Mouse (Mus musculus): ENCODE measurements around the gene Tm4sf1. TPM values are rescaled to one million over a fixed set of nuclear protein-coding genes. Genes with fewer than 3 reads are reported as not detected.
A peak's percentile ranks its signal among the peaks of the same experiment; 100 is the strongest.

Gene Tm4sf1
- 10 to 100 TPM; 64.0 to 65.0 TPM for total RNA-seq (2021)
- long read RNA-seq, experiment 1, transcript Tm4sf1-202 (5 exons, 2,855 nt), result major isoform, 28 of 35 reads
- long read RNA-seq, experiment 1, partial matches to known transcripts, result 4 of 35 reads
- long read RNA-seq, experiment 1, other reads (novel, unspliced or antisense), result 2 of 35 reads
- long read RNA-seq, experiment 2, transcript Tm4sf1-202 (5 exons, 2,855 nt), result major isoform, 47 of 53 reads
- long read RNA-seq, experiment 2, partial matches to known transcripts, result 6 of 53 reads
- long read RNA-seq, experiment 2, other reads (novel, unspliced or antisense), result 0 of 53 reads

DNA sequence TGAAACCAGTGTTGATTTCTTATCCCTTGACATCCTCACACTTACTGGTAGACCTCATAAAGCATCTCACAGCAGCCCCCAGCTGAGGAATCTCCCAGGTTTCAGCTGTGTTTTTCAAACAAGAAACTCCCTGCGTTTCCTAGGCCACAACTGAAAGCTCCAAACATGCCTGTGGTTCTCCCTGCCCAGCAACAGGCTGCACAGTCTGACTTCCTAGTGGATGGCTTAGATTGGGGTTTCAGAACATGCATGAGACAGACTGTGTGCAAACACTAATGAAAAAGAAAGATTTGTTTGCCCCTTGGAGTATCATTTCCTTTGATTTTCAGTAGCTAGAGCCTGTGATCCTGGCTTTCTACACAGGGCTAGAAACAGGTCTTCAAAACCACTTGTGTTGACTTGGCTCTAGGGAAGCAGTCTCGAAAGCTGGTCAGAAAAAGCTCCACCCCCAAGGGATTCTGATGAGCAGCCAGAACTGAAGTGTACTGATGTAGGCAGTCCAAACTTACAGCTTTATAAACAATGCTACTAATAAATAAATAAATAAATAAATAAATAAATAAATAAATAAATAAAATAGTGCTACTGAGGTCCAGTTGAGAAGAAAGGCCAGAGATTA, at the start of gene Tm4sf1:
Tm4sf1 (minus strand) TSS at position 68 of the 619 bp plus-strand sequence.
- DNase-seq (ENCODE audit: low spot score in 2 of 2), result no peak

DNA sequence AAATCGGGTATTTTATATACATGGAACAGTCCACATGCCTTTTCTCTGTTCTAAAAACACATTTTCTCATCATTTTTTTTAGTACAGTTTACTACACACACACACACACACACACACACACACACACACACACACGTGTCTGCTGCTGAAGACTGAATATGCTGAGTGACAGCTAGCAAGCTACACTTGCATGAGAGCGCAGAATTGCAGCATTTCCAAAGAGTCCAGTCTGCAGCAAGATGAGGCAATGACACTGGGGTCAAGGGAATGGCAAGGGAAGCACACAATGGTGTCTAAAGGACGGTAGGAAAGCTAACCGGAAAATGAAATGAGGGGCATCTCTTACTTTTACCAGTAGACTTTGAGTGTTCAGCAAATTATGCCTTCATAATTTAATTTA, 43.0 kb upstream of the Tm4sf1 start:
- DNase-seq (ENCODE audit: low spot score in 2 of 2), result no peak

DNA sequence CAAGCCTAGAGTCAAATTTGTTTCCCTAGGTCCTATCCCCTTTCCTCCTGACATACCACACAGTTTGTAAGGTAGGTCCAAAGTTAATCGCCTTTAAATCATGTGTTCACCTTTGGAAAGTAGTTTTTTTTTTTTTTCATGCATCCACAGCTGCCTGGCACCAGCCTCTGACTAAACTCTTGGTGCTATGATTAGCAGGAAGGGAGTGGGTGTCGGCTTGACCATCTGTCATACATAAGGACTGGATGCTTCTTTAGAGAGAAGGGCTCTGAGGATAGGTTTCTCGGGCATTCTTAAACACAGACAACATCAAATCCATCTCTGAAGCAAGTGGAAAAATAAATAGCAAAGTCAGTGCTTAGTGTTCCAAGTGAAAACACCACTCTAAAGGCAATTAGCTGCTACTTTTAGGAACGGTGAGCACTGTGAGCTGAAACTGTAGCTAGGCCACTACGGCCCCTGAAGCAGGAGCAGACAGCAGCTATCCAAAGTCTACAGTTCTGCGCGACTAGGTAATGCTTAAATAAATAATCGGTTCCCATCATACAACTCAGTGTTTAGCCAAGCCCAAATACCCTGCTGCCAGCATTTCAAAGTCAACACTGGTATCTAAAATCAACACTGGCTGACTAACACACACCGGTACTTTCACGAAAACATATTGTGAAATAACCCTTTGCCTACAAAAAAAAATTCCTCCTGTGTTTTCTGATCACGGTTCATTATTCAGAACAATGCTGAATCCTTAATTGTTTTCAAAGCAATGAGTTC, 42.2 kb upstream of the Tm4sf1 start:
- DNase-seq (ENCODE audit: low spot score in 2 of 2), result no peak

DNA sequence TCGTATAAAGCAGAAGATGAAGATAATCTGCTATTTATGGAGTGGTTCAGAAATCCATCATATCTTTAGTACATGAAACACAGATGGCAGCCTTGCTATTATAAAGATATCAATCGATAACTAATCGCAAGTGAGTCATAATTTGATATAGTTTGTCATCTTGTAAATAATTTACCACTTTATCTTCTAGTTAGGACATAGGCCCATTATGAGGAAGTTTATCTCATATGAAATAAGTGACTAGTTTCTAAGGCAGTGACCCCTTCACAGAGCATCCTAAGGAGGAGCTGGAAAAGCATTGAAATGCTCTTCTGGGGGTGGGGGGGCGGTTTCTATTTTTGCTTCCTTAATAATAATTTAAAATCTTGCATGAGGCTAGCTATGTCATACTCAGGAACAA, 41.2 kb upstream of the Tm4sf1 start:
- DNase-seq (ENCODE audit: low spot score in 2 of 2), result no peak

DNA sequence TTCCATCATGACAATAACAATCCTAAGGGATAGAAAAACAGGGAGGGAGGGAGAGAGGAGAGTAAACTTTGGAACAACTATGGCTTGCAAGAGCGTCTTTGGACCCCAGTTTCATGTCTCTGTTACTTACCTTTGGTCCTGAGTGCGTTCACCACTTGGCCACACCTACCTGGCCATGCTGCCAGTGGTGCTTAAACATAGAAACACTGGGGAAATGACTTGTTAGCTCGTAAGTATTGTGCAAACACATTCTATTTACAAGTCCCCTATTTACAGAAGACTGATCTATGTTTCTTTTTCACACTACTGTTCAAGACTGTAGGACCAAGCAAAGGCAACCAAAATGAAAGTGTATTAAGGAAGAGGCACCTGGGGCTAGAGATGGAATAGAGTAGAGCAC, 39.5 kb upstream of the Tm4sf1 start:
- no peak for DNase-seq (ENCODE audit: low spot score in 2 of 2)

DNA sequence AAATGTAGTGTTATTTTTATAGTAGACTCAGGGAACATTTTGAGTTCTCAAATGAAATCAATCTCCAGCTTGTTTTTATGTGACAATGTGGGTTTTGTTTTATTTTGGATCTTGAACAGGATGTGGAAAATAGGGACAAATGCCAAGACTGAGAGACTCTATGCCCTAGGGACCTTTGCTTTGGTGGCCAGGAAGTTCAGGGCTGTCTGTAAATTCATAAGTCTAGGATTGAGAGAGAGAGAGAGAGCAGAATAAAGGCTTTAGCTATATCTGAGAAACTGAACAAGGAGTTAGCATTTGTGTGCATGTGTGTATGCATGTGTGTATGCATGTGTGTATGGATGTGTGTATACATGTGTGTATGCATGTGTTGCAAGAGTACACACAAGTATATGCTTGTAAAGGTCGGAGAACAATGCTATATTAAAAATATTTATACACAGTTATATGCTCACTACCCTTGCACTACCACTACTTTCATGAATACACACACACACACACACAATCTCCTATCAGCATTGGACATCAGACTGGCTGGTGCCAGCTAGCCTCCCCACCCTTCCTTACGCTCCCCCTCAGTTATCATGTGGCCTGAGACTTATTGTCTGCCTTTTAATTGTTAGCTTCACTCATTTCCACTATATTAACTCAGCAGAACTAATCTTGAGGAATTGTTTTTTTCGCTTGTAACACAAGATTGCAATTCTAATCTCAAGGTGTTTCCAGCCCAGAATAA, 33.5 kb upstream of the Tm4sf1 start:
- no peak for DNase-seq (ENCODE audit: low spot score in 2 of 2)

DNA sequence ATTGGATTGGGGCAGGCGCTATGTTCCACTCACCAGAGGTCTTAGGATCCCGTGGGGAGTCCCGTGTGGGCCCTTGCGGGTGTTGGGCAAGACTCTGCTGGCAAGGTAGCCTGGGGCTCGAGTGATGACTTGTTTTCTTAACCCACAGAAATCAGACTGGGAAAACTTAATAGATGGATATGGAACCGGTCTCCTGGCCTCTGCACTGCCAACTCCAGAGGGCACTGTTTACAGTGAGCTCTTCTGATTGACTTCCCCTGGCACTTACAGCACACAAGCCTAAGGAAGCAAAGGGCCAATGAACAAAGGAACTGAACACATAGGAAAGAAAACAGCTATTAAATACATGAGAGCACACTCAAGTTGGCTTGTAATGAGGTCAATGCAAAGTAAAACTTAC, 26.2 kb upstream of the Tm4sf1 start:
- no peak for DNase-seq (ENCODE audit: low spot score in 2 of 2)

DNA sequence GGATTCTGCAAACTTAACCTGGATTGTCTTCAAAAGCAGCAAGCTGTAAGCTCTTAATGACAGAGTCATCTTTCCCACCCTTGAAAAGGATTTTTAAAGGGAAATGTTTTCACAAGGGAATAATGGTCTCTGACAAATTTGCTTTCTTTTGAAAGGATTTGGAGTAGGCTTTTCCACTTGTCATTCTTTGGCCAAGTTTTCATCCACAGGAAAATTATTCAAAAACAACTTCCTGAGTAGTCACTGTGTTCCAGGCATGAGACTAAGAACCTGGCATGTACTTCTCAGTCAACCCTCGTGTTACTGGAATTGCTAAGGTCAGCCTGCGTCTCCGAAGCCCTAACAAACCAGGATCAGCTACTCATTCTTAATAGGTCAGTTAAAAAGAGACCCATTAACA, 5.3 kb upstream of the Tm4sf1 start:
- no peak for DNase-seq (ENCODE audit: low spot score in 2 of 2)

DNA sequence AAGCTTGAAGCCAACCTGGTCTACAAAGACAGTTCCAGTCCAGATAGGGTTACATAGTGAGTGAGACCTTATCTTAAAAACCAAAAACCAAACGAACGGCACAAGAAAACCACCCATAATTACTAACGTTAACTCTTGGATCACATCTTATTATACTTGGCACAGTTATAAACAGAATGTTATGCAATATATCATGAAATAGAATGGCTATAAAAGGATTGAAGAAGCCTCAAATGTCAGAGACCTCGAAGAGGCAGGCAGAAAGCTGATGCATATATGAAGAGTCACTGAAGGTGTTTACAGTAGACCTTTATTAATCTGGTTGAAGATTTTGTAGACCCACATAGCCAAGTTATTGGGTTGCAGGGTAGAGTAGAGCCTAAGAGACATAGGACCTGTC, 3.8 kb upstream of the Tm4sf1 start:
- no peak for DNase-seq (ENCODE audit: low spot score in 2 of 2)

DNA sequence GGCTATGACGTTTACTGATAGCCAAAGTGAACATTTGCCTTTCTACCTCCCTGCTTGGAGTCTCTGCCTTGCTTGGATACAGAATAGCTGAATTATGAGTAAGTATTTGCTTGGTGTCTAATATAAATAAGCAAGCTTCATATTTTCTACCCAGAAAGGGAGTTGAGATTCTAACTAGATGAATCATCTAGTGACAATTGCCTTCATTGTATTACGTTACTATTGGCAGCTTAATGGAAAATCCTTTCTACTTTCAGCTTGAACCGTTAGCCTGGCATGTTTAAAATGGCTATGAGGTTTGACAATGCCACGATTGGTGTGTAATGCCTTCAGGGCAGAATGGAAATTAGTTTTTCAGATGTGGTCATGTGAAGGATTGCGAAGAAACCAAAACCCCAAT, 2.7 kb upstream of the Tm4sf1 start:
- no peak for DNase-seq (ENCODE audit: low spot score in 2 of 2)

DNA sequence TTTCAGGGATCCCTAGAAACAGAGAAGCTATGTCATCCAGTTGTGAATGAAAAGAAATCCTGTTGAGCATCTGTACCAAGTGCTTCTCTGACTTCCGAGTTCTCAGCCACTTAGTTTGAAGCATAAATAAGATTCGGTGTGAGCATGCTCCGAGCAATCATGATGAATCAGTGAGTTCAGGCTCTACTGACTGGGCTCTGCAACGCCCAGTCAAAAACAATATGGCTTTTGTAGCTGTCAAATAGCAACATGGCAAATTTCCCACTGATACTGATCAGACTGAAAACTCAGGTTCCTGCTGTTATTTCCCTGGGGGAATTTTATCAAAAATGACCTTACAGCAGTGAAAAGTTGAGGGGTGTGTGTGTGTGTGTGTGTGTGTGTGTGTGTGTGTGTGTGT, 2.3 kb upstream of the Tm4sf1 start:
- no peak for DNase-seq (ENCODE audit: low spot score in 2 of 2)

DNA sequence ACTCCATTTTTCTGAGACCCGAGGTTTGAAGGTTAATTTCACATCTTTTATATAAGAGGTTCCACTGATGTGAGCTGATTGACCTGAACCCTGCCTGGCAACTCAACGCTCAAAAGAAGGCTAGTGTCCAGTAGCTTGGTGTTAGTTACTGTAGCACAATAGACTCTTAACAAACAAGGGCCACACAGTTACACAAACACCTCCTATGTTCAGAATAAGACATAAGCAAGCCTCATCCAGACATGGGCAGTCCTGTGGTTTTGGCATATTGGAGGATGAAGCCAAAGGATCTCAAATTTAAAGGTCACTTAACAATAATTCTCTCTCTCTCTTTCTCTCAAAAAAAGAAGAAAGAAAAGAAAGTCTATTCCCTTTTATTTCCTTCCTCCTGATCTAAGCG, 1.7 kb upstream of the Tm4sf1 start:
- DNase-seq (ENCODE audit: low spot score in 2 of 2), result no peak

DNA sequence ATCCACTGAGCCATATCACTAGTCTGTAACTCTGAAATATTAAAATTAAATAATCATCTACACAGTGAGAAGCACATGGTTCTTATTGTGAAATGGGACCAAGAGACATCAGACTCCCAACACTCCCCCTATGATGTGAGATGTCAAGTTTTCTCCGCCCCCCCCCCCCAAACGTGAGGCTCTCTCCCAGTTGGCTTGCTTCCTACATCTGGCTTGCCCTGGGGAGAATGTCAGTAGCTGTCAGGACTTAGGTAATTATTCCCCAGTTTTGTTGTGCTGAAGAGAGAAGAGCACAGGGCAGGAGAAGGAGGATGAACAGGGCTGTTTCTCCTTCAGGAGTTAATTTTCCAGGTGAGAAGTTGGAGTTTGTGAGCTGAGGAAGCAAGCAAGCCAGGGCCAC, 1.1 kb upstream of the Tm4sf1 start:
- no peak for DNase-seq (ENCODE audit: low spot score in 2 of 2)

DNA sequence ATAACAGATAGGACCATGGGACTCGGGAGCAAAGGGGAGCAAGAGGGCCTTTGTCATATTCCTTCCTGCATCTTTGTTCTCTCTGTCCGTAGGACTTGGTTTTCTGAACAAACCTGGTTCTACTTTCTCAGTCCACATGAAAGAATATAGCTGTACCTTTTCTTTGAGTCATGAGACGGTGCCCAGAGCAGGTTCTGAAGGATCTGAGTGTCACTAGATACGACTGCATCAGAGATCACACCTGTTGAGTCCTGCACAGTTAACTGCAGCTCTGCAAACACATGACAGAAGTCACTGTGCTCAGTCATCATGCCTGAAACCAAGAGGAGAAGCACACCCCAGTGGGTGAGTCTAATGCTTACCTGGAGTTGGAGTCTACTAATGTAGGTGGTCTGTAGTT, 422 bp downstream of the Tm4sf1 start:
- no peak for DNase-seq (ENCODE audit: low spot score in 2 of 2)

DNA sequence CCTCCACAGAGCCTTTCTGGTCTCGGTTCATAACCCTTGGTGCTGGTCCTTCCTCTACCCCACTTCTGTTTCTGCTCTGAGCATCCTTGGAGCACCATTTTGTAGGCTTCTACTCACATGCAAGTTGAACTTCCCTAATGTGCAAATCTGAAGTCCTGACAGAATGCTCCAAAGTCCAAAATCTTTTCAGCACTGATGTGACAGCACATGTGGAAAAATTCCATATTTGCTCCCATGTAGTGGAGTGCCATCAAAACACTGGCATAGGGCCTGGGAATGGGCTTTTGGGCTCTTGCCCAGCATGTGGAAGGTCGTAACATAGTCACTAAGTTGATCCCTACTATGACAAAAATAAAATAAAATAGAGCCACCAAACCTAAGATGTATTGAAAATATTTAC, 3.8 kb downstream of the Tm4sf1 start:
- no peak for DNase-seq (ENCODE audit: low spot score in 2 of 2)

DNA sequence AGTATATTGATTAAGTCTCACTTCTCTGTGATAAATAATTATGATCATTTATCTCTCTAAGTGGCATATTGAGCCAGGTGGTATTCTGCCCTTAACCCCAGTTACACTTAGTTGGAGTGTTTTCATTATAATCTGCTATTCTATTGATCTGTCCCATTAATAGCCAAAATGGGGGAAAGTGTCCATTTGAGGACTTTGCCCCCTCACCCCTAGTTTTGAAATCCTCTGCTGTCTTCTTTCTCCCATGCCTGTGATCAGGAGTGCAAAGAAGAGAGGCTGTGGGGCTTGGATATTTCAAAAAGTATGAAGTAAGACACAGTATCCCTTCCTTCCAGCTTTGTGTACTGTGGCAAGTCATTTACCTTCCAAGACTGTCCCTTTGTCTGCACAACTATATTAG, 5.2 kb downstream of the Tm4sf1 start:
- no peak for DNase-seq (ENCODE audit: low spot score in 2 of 2)

DNA sequence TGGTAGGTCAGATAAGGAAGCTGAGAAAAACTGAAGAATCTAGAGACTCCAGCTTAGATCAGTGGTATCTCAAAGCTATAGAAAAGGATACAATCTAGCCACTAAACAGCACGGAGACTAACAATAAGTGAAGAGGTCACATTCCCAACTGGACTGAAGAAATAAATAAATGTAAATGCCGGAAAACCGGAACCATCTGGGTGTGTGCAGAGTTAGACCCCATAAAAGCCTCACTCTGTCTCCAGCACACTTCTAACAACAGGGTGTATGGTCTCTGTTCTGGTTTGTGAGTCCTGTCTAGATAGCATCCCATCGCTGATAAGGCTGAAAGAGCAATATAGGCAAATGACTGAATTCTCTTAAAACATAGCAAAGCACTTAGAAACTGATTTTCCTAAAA, 6.2 kb downstream of the Tm4sf1 start:
- no peak for DNase-seq (ENCODE audit: low spot score in 2 of 2)

DNA sequence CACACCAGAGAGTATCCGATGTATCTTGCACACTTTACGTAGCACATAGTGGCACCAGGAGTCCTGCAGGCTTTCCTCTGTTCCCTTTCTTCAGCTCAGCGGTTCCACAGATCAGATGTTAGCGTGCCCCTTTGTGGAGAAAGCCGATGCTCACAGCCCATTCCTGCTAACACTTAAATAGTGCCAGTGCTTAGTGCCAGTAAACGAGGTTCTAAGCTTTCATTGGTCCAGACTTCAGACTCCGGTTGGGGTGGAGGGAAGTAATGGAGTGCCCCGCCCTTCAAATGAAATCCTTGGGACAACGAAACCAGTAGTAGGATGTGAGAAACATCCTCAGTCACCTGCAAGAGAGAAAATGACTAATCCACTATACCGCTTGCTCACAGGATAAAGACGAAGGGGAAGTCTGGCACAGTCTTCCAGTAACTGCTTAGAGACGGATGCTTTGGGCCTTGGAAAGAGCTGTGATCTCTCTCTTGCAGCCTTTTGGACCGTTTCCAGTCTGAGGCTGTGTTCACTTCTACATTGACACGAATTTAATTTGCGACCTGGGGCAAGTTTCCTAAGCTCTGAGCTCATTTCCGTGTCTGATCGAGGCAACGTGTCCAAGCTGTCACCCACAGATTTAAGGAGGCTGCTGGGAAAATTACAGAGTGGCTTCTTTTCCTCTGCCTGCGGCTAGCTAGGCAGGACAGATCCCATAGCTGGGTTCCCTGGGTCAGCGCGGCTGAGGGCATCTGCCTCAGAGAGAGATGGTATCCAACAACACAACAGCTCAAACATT, 6.9 kb downstream of the Tm4sf1 start:
- DNase-seq (ENCODE audit: low spot score in 2 of 2), result peak in 1 of 2 experiments; percentile 5

DNA sequence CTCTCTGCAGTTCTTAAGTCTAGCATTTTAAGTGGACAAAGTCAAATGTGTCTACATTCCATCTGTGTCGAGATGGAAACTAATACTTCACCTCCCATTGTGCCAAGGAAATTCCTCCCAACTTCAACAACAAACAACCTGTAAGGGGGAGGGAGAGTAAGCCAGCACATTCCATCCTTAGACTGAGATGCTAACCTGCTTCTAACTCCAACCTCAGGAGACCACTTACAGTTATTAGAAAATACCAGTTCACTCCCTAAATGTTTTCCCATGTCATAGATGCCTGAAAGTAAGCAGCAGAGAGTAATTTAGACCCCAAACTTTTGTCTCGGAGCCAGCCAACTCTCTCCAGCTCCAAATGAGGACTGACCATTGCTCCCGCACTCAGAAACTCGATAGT, 7.9 kb downstream of the Tm4sf1 start:
- no peak for DNase-seq (ENCODE audit: low spot score in 2 of 2)

DNA sequence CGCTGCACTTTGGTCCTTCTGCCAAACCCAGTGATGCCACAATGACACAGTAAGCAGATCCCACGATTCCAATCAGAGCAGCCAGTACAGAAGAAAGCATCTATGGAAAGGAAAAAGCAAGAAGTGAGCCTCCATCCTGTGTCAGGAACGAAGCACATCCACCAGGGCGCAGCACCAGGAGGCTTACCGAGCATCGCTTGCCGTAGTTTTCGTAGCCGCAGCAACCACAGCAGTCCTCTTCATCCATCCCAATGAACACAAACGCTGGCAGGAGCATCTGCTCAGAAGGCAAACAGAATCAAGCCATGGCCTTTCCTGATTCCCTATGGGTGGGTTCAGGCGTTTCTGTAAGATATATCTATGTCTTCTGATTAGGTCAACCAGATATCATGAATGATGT, 9.0 kb downstream of the Tm4sf1 start:
- DNase-seq (ENCODE audit: low spot score in 2 of 2), result no peak

DNA sequence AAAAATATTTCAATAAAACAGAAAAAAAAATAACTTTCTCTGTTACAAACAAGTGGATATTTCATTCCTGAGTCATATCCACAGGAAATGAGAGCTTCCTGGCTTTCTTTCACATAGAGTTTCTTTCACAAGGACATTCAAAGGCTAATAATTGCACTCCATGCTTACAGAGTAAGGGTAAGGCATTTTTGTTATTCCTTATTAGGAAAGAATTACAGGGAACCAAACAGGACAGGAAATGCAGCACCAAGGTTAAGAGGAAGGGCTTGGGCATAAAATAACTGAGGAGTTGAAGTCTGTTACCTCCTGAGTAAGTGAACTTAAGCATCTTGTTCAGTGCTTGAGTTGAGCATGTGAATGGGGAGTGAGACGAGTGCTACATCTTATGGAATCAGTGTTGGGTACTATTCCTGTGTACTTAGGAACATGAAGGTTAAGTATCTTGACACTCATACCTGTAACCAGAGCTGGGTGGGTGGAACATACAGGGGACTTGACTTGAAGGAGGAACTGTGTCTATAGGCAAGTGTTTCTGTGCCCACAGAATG, 12.8 kb downstream of the Tm4sf1 start:
- DNase-seq (ENCODE audit: low spot score in 2 of 2), result no peak

Data from adrenal gland, postnatal 4 days (tissue).